Mouse (Mus musculus): ENCODE results near the gene Acot7.

GRCm38 (mm10) chr4:152273191-152273590, 95.3 kb downstream of the Acot7 start:
- no peak for TF ChIP-seq USF1 (IDR thresholded peaks at IDR 0.05; ENCODE audit: low read depth)
- no peak for TF ChIP-seq POLR2AphosphoS2 (IDR thresholded peaks at IDR 0.05; ENCODE audit: insufficient read length, low read depth)
- TF ChIP-seq MYOG (IDR thresholded peaks at IDR 0.05; ENCODE audit: control insufficient read depth in 1 of 3, insufficient read depth in 1 of 3, insufficient read length in 2 of 3, low read depth in 2 of 3), result no peak

Data from myocyte (in vitro differentiated cells).